Mouse (Mus musculus): Measurements from ENCODE around the gene Sema4g.
A peak's percentile ranks its signal among the peaks of the same experiment; 100 is the strongest.

Sema4g gene

DNA sequence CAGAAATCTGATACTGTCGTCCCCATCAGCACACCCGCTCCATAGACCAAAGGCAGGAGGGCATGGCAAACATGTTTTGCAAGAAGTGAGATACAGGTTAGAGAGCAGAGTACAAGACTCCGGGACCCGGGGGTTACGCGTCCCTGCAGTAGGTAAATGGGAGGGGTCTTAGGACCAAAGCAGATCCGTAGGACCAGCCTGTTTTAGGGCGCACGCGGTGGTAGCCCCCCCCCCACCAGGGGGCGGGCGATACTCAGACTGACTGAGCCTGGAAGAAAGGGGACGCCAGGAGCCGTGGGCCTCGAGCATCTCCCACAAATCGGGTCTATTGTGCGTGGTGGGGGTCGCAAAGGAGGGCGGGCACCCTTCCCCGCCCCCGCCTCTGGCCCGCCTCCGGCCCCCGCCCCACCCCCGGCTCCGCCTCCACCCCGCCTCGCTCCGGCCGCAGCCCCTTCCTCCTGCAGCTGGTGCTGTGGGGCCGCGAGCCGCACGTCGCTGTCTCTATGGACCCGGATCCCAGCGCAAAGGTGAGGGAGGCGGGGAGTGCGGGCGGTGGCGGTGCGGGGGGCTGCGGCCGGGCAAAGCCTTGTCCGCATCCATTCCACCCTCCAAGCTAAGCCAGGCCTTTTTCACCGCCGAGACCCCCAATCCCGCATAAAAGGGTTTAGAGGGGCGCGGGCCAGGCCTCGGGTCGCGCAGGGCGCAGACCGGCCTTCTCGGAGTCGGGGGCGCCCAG lies at the start of gene Sema4g:
TSS of gene Sema4g (plus strand) at position 271 of the 736 bp plus-strand sequence.
- peak; percentile 81 for DNase-seq

DNA sequence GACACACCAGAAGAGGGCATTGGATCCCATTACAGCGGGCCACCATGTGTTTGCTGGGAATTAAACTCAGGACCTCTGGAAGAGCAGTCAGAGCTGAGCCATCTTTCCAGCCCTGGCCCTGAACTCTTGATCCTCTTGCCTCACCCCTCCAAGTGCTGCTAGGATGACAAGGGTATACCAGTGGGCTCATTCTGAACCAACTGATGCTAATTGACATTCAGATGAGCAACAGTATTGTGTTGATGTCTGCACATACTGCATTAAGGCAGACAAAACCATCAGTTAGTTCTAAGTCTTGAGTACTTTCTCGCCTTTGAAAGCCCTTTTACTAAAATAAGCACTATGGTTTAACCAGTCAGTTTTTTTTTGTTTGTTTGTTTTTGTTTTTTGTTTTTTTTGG lies 29.3 kb upstream of the Sema4g start:
- no peak for DNase-seq

DNA sequence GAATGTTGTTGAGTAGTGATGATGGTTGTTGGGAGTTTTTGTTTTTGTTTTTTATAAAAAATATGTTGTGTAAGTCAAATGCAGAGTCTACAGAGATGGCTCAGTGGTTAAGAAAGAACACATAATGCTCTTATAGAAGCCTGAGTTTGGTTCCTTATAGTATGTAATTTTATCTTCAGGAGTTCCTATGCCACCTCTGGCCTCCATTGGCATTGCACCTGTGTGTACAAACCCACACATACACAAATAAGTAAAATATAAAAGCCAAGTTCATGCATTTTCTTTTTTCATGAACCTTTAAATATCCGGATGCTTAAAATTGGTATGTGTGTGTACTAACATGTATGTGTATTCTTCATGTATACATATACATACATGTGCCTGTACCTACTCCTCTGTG lies 22.9 kb upstream of the Sema4g start:
- no peak for DNase-seq

DNA sequence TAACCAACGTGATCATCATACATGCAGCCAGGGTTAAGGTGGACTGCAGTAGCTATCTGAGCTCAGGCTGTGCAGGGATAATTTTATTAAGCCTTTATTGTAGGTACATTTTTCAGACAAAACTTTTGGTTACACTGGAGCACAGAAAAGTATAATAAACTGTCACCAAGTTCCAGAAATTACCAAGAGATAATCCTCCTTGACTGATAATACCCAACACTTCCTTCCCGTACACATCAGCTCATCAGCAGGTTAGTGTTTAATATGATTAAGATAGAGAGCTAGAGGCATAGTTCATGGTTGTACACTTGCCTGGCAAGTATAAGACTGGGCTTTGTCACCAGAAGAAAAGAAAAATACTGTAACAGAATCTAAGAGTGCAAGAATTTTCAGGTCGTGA lies 20.6 kb upstream of the Sema4g start:
- DNase-seq, result no peak

DNA sequence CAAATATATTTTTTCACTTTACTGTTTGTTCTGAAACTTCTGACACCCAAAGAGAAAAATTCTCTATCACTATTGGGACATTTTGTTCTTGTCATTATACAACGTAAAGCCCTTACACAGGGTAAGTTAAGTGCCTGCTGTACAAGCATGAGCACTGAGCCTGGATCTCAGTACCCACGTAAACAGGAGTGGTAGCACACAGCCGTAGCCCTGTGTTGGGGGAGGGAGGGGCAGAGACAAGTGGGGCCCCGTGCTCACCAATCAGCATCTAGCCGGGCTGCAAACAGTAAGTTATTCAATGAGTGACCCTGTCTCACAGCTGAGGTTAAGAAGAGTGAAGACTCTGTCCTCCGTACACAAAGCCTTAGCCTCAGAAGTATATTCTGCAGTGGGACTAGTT lies 12.3 kb upstream of the Sema4g start:
- no peak for DNase-seq

DNA sequence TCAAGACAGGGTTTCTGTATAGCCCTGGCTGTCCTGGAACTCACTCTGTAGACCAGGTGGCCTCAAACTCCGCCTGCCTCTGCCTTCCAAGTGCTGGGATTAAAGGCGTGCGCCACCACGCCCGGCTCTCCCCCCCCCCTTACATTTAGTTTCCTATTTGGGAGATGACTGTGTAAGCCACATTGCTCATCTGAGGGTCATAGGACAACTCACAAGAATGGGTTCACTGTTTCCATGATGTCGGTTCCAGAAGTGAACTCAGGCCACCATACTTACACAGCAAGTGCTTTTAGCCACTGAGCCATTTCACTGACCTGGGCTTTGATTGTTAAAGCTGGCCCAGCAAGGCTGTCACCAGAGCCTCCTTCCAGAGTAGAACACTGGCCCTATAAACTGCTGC lies 11.8 kb upstream of the Sema4g start:
- no peak for DNase-seq

DNA sequence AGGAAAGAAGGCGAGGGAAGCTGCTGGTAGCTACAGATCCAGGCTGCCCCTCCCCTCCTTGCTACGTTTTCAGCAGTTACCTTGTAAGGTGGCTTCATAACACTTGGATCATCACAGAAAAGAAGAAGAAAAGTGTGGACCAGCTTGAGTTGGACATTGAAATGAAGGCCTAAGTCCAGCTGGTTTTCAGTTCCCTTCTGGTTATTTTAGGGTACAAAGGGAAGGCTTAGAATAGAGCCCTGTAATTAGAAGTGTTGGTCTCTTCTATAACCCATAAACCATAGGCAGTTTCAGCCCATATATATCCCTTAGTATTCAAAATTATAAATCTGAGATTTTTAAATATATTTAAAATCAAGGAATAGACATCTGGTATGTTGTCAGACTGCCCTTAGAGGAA lies 8.1 kb upstream of the Sema4g start:
- DNase-seq, result no peak

DNA sequence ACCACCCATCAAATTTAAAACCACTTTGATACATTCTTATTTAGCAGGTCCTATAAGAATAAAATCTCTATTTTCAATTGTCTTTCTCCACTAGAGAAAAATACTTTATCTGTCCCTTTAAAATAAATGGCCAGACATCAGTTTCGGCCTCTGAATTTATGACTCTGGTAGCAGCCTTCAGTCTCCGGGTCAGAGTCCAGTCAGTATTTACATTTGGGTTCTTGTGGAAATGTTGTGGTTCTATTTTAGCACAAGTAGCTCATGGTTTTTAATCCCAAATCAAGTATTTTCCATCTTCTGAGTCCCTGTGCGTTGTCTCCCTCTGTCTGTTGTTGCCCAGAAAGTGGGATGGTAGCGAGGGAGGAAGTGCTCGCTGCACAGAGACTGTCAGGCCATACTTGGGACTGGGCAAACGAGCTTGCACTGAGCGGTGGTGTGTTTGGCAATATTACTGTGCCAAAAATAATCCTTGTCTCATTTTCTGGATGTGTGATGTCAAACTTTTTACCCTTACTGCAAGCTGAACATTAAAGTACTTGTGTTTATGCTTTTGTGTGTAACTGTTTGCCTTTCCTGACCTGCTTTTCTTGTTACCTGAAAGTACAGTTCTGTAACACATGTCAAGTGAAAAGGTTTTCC lies 6.3 kb upstream of the Sema4g start:
- no peak for DNase-seq

DNA sequence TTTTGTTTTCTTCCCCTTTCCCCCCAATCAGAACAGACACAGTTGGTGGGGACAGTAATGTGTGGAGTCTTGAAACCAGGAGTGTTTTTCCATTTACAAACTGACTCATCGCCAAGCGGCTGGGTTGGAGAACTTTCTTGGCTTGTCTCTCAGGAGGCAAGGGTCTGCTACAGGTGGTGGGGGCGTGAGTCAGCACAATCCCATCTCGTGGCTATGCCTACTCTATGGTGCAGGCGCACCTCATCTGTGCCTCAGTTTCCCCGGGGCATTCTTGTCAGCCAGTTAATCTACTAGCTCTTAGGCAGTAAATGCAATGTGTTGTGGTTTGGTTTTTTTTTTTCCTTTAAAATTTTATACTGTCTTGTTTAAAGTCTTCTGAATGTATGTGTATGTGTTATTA lies 5.5 kb upstream of the Sema4g start:
- DNase-seq, result no peak

DNA sequence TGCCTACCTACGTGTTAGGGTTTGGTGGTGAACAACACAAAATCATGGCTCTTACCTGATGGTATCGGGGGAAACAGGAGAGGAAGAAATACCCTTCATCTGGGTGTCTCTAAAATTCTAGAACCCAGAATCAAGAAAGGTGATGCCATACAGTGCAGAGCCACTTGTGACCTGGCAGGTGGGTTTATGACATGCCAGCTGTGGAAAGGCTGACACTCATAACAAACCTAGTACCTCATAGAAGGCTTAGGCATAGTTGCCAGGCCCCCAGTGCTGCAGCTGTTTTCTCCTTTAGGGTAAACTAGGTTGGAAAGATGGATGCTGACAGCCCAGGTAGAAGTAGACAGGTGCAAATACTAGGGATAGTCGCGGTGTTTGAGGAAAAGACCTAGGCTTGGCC lies 4.5 kb upstream of the Sema4g start:
- DNase-seq, result no peak

DNA sequence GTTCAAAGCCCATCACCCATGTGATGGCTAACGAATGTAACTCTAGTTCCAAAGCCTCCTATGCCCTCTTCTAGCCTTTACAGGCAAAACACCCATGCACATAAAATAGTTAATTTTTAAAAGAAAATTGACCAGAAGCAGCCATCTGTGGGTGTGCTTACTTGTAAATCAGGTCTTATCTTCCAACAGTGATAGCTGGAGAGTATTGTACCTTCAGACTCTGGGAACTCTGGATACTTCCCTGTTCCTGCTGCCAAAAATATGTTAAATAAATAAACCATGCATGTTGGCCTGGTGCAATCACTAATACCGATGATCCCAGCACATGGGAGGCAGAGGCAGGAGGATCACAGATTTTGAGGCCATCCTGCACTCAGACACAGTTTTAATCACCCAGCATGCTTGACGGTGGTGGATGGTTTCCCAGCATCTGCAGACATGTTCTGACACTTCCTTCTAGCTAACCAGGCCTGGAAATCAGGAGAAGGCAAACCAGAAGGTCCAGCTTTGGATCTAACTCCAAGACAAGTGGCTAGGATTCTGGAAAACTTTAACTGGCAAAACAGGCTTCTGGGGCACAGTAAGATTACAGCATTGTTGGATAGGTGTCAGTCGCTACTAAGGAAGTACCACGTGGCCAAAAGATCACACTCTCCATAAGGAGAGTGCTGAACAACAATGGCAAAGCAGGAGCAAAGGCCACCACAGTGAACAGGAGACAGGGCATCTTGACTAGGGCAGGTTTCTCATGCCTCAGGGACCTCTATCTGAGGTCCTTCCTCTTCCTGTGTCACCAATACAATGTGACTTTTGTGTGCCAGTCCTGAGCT lies 3.5 kb upstream of the Sema4g start:
- peak; percentile 1 for DNase-seq

DNA sequence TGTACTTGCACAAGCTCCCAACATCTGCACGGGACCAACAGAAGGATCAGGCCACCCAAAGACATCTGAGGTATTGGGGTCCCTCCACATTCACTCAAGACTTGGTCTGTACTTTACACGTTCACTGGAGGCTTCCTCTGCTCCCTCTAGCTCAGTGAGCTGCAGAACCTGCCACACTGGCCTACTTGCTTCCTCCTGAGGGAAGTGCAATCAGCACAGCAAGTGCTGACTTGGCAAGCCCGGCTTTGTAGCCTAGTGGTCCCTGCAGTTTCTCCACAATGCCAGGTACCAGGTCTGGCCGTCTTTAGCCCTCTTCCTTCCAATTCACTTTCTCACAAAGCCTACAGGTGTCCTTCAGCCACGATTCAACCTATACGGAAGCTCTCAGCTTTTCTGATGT lies 1.9 kb upstream of the Sema4g start:
- peak; percentile 6 for DNase-seq

DNA sequence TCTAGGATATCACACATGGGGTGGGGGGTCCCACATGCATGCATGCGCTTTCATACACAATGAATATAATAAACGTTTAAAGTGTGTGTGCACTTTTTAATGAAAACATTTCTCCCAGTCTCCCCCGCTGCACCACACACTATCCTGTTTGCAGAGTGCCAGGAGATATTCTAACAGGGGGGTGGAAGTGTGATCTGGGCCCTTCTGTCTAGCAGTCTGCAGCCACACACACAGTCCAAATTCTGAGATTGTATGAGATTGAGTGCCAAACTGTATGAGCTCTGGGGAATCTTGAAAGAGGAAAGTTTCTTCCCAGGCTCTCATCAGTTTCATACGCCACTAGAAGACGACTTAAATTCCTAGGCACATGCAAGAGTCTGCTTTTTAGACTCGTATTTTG lies 1.1 kb upstream of the Sema4g start:
- peak; percentile 2 for DNase-seq

DNA sequence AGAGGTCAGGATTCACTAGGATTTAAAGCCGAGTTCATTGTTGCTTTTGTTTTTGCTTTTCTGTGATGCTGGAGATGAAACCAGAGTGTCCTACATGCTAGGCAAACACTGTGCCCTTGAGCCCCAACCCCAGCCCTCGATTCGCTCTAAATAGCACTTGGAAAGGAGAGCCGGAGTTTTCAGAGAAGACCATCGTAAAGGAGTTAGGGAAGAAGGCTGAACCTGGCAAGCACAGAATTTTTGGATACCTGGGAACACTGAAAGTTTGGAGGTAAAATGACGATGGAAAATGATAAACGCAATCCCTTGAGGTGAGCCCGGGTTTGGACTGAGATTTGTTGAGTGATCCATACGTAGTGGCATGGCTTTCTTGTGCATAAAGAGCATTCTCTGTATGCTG lies 580 bp upstream of the Sema4g start:
- no peak for DNase-seq

DNA sequence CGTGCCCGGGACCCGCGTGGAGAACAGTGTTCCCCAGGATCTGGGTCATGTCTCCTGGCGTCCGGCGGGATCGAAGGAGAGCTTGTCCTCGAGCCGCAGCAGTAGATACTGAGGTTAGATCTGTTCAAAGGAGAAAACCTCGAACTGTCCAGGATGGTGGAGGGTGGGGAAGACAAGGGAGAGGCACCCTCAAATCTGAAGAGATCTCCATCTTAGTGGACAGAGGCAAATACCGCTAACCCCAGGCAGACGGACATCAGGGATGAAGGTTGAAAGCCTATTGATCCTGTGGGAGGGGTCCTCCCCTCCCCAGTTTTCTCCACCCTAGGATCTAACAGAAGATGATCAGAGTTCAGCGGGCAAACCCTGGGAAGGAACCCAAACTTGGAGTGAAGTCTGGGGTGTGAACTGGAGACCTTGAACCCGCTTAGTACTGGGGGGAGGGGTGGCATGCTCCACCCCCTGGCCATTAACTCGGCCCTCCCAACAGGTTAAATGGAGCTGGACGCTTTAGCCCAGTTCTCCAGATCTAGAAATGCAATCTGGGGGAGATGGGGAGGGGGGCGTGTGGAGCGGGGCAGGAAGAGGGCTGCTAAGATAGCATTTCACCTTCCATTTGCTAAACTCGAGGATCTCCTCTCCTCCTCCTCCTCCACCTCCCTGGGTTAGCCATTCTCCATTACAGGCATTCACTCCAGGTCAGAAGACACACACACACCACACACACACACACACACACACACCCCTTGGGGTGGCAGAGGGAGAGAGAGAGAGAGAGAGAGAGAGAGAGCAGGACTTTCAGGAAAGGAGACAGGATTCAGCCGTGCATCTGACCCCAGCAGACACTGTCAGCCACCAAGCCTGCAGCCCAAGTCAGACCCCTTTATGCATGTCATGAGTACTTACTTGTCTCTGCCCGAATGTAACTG lies 930 bp downstream of the Sema4g start:
- DNase-seq, result peak; percentile 8

DNA sequence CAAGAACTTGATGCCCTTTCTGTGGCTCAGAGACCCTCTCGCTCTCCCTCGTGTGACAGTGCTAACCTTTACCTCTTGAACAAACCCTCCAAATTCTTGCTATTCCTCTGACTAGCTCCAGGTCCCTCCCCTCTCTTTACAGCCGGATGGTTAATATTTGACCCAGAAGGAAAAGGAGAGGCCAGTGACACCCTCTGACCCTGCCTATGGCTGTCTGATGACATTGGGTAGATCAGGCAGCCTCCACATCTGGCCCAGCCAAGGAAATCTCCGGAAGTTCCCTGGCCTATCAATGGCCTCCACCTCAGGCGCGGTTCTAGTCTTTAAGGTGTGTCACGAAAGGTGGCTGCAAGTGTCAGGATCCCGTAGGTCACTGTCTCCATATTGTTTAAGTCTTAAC lies 2.1 kb downstream of the Sema4g start:
- no peak for DNase-seq

DNA sequence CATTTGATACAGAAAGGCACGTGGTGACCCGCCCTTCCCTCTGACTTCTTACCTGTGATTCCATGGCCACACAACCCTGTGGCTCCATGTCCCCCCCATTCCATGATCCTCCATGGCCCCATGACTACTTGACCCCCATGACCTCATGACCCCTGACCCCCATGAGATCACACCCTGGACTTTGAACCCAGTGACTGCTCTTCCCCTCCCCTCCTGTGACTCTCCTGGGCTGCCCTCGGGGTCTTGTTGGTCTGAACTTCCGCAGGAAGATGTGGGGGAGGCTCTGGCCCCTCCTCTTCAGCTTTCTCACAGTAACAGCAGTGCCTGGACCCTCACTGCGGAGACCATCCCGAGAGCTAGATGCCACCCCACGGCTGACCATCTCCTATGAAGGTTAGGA lies 3.3 kb downstream of the Sema4g start:
- peak; percentile 31 for DNase-seq

DNA sequence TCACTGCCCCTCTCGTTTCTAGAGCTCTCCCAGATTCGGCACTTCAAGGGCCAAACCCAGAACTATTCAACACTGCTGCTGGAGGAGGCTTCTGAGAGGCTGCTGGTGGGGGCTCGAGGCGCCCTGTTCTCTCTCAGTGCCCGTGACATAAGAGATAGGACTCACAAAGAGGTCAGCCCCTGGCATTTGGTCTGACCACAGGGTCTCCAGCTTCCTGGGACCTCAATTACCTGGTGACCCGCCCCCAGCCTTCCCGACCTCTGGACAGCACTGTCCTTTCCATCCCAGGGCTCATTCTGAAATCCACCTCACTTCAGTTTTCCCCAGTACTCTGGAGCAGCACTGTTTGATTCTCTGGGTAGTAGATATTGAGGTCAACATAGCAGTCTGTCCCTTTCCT lies 3.8 kb downstream of the Sema4g start:
- no peak for DNase-seq

DNA sequence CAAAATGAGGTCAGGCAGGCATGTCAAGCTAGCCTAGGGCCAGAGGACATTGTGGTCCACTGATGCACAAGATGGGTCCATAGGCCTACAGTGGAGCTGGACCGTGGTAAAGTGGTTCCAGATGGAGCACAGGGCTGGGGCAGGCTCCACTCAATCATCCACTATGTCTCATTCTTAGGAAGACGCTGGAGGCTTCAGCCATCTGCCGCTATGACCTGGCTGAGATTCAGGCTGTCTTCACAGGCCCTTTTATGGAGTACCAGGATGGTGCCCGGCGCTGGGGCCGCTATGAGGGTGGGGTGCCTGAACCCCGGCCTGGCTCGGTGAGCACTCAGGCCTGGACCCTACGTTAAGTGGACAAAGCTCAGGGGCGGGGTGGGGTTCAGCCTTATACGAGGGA lies 8.9 kb downstream of the Sema4g start:
- DNase-seq, result no peak

DNA sequence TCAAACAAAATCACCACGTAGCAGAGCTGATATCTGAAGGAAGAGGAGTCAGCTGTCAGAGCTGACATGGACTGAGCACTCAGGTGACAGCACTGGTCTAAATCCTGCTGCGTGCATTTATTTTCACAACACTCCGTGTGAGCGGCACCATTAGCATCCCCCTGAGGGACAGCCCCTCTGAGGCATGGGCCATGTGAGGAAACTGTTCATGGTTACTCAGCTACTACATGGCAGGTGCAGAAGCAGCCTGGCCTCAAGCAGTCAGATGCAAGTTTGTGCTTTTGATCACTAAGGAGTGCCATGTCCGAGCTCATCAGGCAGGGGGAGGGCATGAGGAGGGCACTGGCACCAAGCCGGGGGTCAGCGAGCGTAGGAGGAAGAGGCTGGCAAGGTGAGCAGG lies 10.7 kb downstream of the Sema4g start:
- no peak for DNase-seq

DNA sequence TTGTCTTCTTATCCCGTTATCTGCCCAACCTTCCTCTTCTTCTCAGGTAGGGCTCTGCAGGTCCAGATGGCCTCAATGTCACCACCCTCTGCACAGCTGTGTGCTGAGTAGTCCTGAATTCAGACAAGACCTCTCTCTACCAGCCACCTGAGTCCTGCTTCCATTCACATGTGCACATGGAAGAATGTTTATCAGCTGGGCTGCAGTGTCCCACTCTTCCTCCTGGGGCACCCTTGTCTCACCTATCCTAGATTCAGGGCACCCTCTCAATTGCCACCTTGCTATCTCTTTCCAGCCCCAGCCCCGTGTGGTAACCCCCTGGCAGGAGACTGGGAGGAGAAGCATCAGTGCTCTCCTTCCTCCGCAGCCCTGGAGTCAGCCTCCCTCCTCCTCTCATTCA lies 13.4 kb downstream of the Sema4g start:
- DNase-seq, result peak; percentile 42

DNA sequence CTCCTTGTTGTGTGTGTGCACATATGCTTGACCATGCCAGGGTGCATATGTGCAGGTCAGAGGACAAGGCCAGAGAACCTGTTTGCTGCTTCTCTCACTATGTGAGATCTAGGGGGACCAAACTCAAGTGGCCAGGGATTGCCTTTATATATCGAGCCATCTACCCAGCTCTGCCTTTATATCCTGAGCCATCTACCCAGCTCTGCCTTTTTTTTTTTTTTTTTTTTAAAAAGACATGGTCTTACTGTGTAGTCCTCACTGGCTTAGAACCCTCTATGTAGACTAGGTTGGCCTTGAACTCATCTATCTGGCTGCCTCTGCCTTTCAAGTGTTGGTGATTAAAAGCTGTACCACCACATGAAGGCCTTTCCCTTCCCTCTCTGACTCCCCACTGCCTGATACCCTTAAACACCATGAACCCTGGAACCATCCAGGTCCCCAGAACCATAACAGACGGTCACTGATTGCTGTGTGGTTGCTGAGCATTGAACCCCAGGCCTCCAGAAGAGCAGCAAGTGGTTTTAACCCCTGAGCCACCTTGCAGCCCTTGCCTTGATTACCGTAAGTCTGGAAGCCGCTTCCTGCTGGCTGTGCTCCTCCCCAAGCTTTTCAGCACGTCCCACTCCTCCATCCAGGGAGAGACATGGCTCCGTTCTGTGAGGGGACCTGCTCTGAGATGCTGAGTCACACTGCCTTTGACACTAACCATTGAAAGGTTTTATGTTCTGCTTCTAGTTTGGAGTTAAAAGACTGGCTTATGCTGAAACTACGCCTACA lies 15.0 kb downstream of the Sema4g start:
- no peak for DNase-seq

All from thymus, postnatal 4 days (tissue).